Mouse (Mus musculus) hindbrain, embryonic 13.5 days (tissue): ENCODE measurements at regions not wholly inside any gene's neighbourhood (a gene's known extent, or its start where the extent isn't known, plus 50 kb on each side); places are given as distances from the start of the nearest gene placed in this dataset.

ENCODE experiments used
- ATAC-seq: fragments of 200-750 bp; cut with Nextera tagmentation; 2 replicates; pipeline ENCODE4 v1.8.0; 2017; ENCODE audit warnings: moderate TSS enrichment; ENCODE audit not compliant: low FRiP score
- H3K27ac ChIP-seq: fragments of 300-500 bp; sonication (generic); 2 replicates; pipeline ENCODE4 v1.5.1; 2015; ENCODE audit warnings: inconsistent platforms, mild to moderate bottlenecking, moderate library complexity
- H3K27me3 ChIP-seq: fragments of 300-500 bp; sonication (generic); 2 replicates; pipeline ENCODE4 v1.6.1; 2015; ENCODE audit warnings: mild to moderate bottlenecking, inconsistent platforms
- H3K36me3 ChIP-seq: fragments of 300-500 bp; sonication (generic); 2 replicates; pipeline ENCODE4 v1.6.1; 2015; ENCODE audit warnings: mild to moderate bottlenecking, inconsistent platforms
- H3K4me1 ChIP-seq: fragments of 300-500 bp; sonication (generic); replicated peaks from 2 replicates; pipeline ENCODE4 v1.6.1; 2015; ENCODE audit warnings: inconsistent platforms
- H3K4me2 ChIP-seq: fragments of 300-500 bp; sonication (generic); 2 replicates; pipeline ENCODE4 v1.6.1; 2015; ENCODE audit warnings: inconsistent platforms, mild to moderate bottlenecking, moderate library complexity
- H3K4me3 ChIP-seq: fragments of 300-500 bp; sonication (generic); 2 replicates; pipeline ENCODE4 v1.5.1; 2015; ENCODE audit warnings: mild to moderate bottlenecking, inconsistent platforms
- H3K9ac ChIP-seq: fragments of 300-500 bp; sonication (generic); 2 replicates; pipeline ENCODE4 v1.6.1; 2015; ENCODE audit warnings: mild to moderate bottlenecking, inconsistent platforms
- H3K9me3 ChIP-seq: fragments of 300-500 bp; sonication (generic); 2 replicates; pipeline ENCODE4 v1.6.1; 2016; ENCODE audit warnings: inconsistent platforms
- WGBS: fragments of 180-500 bp; shearing (Covaris S2); methylation state at CpG from one replicate; pipeline ENCODE4 v1.1.7; 2015; 5-methylcytosine and 5-hydroxymethylcytosine counted together

DNA sequence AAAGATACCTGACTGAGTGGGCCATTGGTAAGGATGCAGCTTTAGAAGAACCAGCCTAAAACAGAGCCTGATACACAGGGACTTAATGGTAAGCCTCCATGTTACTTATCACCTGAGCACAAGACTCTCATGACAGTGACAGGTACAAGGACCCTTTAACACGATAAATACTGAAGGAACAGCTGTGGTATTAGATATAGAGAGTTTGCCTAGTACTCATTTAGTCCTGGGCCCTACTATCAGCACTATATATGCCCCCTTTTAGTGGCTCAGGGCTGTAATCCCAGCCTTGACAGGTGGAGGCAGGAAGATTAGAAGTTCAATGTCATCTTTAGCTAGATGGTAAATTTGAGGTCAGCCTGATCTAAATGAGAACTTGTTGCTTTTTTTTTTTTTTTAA lies 148.0 kb upstream of the Jade1 start:
- peaks cover 13% of the 10 kb centered on the region for H3K4me1 ChIP-seq
- H3K27ac ChIP-seq = no peak overlapping the region
- H3K4me3 ChIP-seq = no peak overlapping the region
- H3K9ac ChIP-seq = no peak overlapping the region
- 0 out of 2 replicates have a peak, but pooled peaks cover 5% of the 10 kb centered on the region for H3K27me3 ChIP-seq
- ATAC-seq = no peak
- no peaks in the 10 kb centered on the region for H3K9me3 ChIP-seq
- no peak overlapping the region for H3K4me2 ChIP-seq
- WGBS = 86% methylated on average over 1 of the region's 1 CpGs
- H3K36me3 ChIP-seq = no peaks in the 10 kb centered on the region

DNA sequence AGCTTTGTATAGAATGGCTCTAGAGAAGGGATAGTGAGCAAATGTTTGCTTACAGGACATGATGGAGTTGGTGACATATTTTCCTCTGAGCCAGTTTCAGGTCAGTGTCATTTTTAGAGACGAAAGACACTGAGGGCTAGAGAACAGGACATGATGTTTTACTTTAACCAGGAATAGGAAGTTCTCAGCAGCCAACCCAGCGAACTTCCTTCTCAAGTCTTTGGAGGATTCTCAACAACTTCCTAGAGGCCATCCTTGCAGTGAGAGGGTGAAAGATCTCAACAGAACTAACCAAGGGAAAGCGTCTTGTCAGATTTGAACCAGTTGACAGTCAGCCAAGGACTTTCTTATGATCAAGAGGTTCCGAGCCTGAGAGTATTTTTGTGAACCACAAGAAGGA lies 153.7 kb upstream of the Jade1 start:
- WGBS = 89% methylated on average over 4 of the region's 4 CpGs
- Histone ChIP-seq H3K4me3 (no peak overlapping the region), H3K9ac (no peak overlapping the region), H3K4me2 (no peak overlapping the region), H3K36me3 (no peaks in the 10 kb centered on the region), H3K4me1 (no peaks in the 10 kb centered on the region), H3K9me3 (no peaks in the 10 kb centered on the region), H3K27me3 (no peaks in the 10 kb centered on the region), H3K27ac (no peak overlapping the region)
- ATAC-seq = no peak

DNA sequence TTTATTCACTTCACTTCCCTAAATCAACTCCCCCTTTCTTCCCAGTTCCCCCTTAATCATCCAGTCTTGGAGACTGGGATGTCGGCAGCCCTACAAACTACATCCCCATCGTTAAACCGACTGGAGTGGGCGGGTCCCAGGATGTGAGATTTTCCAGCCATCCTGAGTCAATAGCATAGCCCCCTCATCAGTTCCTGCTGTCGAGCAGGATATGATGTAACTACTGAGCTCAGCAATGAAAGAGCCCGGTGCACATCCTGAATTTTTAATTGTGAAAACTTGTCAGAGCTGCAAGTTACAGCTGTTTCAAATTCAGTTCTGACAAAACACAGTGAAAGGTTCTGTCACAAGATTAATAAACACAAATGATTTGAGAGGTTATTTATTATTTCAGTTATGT lies 165.7 kb upstream of the Jade1 start:
- Histone ChIP-seq H3K4me2 (no peak overlapping the region), H3K9ac (no peak overlapping the region), H3K4me1 (no peaks in the 10 kb centered on the region), H3K27ac (no peak overlapping the region), H3K4me3 (no peak overlapping the region), H3K9me3 (no peaks in the 10 kb centered on the region), H3K36me3 (no peaks in the 10 kb centered on the region), H3K27me3 (no peaks in the 10 kb centered on the region)
- WGBS = 78% methylated on average over 6 of the region's 6 CpGs
- ATAC-seq = no peak

DNA sequence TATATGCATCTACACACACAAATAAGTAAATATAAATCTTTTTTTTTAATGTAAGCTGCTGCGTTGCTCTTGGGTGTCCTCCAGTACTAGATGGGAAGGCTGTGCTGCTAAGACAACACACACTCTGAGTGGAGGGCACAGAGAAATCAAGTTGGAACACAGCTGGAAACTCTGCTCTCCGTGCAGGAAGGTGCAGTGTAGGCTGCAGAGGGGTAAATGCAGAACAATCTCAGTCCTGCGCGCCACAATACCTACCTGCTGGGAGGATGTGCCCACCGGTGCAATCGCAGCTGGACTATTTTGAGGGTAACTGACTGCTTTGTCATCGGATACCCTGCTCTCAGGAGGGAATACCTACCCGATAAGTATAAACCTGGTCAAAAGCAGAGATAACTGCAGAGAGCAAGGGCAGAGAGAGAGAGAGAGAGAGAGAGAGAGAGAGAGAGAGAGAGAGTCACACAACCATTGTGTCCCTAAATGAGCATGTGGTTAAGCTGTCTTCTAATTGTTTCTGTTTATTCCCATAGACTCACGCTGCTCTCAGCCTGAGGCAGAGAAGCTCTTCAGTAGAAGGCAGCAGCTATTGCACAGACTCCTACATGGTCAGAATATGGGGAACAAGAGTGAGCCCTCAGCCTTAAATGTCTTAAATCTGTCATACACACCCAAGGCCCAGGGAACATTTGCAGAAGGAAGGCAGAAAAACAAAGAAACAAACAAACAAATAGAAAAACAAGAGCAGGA lies 167.9 kb upstream of the Jade1 start:
- Histone ChIP-seq H3K4me3 (no peak overlapping the region), H3K4me1 (no peaks in the 10 kb centered on the region), H3K36me3 (no peaks in the 10 kb centered on the region), H3K4me2 (no peak overlapping the region), H3K9ac (no peak overlapping the region), H3K27ac (no peak overlapping the region), H3K27me3 (no peaks in the 10 kb centered on the region), H3K9me3 (no peaks in the 10 kb centered on the region)
- ATAC-seq = 0 out of 2 replicates have a peak, but pooled peaks have one; percentile 39
- whole genome bisulfite sequencing = 51% methylated on average over 9 of the region's 9 CpGs

DNA sequence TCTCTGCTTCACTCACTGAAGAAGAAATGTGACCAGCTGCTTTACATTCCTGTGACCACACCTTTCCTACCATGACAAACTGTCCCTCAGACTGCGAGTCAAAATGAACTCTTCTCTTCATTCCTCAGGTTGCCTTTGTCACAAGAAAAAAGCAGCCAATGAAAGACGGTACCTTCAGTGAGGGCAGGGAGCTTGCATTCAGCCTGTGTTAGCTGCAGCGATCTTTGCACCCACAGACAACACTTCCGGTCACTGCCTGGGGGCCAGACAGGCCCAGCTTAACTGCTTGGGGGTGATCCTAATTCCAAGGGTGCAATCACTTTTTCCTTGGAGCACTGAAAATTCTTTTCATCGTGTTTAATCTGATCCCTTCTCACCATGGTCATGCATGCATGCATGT lies 169.2 kb upstream of the Jade1 start:
- no peak for ATAC-seq
- H3K4me1 ChIP-seq = no peaks in the 10 kb centered on the region
- H3K36me3 ChIP-seq = no peaks in the 10 kb centered on the region
- no peak overlapping the region for H3K4me3 ChIP-seq
- H3K4me2 ChIP-seq = no peak overlapping the region
- no peaks in the 10 kb centered on the region for H3K9me3 ChIP-seq
- H3K9ac ChIP-seq = no peak overlapping the region
- no peak overlapping the region for H3K27ac ChIP-seq
- 68% methylated on average over 5 of the region's 5 CpGs for WGBS
- H3K27me3 ChIP-seq = no peaks in the 10 kb centered on the region

DNA sequence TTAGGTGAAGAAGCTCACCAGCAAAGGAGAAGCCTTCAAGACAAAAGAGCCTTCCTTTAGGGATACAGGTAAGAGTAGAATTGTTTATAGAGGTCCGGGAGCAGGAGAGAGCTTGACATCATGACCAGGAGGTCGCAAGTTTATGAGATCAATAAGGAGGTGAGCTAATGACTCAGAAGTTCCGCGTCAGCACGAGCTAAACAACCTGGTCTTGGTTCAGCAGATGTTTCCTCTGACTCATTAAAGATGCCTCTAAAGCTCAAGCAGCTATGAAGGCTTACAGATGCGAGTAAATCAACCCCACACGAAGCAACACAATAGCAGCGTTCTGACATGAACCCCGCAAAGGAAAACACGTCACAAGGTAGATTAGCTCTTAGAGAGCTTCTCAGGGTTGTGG lies 171.1 kb upstream of the Jade1 start:
- H3K9ac ChIP-seq = no peak overlapping the region
- 86% methylated on average over 10 of the region's 10 CpGs for whole genome bisulfite sequencing
- no peaks in the 10 kb centered on the region for H3K9me3 ChIP-seq
- no peak overlapping the region for H3K4me3 ChIP-seq
- H3K36me3 ChIP-seq = no peaks in the 10 kb centered on the region
- no peak overlapping the region for H3K27ac ChIP-seq
- no peak overlapping the region for H3K4me2 ChIP-seq
- no peaks in the 10 kb centered on the region for H3K27me3 ChIP-seq
- ATAC-seq = no peak
- H3K4me1 ChIP-seq = no peaks in the 10 kb centered on the region

DNA sequence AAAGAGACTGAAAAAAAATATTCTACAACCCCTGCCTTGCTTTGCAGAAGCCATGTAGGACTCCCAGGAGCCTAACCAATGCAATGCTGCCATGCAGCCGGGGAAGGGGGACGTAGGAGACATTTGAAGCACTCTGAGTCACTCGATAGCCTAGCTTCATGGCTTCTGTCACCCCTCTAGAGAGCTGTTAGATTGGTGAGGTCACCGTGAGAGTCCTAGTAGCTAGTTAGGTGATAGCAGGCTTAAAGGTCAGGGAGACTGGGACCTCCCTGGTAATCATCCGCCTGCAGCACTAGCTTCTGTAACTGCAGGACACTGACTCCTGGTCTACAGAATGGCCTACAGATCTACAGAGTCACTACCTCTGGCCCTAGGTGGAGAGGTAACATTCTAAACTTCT lies 177.0 kb upstream of the Jade1 start:
- WGBS = 76% methylated on average over 5 of the region's 5 CpGs
- H3K4me2 ChIP-seq = no peak overlapping the region

DNA sequence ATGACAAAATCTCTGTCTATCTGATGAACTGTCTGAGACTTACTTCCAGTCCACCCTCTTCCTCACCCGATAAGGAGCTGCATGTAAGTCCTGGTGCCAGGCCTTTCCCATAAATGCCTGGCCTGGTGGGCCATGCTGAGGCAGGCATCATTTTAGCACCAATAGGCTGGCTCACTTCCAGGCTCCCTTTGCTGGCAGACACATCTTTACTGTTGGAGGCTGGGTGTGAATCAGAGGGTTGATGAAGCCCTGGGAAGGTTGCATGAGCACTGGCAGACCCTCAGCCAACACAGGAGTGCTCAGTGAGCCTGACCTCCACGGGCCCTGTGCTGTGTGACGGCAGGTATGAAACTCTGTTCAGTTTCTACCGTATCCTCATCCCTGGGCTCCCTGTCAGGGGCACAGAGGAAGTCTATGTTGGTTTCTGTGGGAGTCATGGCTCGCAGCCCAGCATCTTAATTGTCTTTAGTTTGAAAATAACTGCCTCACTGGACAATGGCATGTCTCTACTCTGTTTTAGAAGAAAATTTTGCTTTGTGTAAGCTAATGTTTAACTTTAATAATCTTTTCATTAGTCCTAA lies 177.6 kb upstream of the Jade1 start:
- peaks cover 36% of the 10 kb centered on the region for H3K4me1 ChIP-seq
- ATAC-seq = no peak
- WGBS = 60% methylated on average over 5 of the region's 5 CpGs
- peak overlapping the region; percentile 19; the same call in 1 of the 2 replicates for H3K27ac ChIP-seq
- no peak overlapping the region for H3K4me2 ChIP-seq
- no peak overlapping the region for H3K4me3 ChIP-seq
- H3K9me3 ChIP-seq = no peaks in the 10 kb centered on the region
- no peaks in the 10 kb centered on the region for H3K27me3 ChIP-seq
- no peaks in the 10 kb centered on the region for H3K36me3 ChIP-seq
- no peak overlapping the region for H3K9ac ChIP-seq

More for the DNA sequence above, 177.0 kb upstream of the Jade1 start:
- H3K27ac ChIP-seq = no peak overlapping the region
- no peak overlapping the region for H3K4me3 ChIP-seq
- ATAC-seq = 0 out of 2 replicates have a peak, but pooled peaks have one; percentile 4
- no peaks in the 10 kb centered on the region for H3K27me3 ChIP-seq
- H3K9me3 ChIP-seq = no peaks in the 10 kb centered on the region
- no peak overlapping the region for H3K9ac ChIP-seq
- H3K36me3 ChIP-seq = no peaks in the 10 kb centered on the region
- peaks cover 31% of the 10 kb centered on the region for H3K4me1 ChIP-seq

DNA sequence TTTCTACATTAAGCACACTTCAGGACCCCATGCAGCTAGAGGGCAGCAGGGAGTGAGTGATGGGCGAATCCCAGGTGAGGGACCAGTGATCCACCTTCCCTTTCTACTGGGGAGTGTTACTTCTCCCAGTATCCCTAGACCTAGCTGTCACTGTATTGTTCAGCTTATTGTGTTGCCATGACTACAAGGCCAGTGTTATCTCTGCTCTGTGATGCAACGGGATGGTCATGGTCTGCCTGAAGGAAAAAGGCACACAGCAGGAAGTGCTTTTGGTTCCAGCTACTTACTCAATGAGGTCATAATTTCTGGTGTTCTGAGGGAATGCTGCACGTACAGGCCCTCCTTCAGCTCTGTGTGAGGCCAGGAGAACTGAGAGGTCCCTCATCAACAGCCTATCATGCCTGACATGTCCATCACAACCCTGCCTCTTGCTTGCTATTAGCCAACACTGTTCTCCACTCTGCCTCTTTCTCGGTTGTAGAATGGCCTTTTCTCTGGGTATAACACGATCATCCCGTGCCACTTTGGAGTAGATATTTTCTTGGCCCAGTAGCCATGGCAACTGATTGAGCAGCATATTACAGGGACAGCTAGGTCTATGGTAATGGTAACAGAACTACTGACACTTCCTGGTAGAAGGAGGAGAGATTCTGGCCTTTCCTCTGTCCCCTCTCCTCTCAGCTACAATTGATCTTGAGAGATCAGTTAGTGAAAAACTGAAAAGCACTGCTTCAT lies 178.5 kb upstream of the Jade1 start:
- peak; percentile 77 for ATAC-seq
- 28% methylated on average over 6 of the region's 6 CpGs for WGBS

DNA sequence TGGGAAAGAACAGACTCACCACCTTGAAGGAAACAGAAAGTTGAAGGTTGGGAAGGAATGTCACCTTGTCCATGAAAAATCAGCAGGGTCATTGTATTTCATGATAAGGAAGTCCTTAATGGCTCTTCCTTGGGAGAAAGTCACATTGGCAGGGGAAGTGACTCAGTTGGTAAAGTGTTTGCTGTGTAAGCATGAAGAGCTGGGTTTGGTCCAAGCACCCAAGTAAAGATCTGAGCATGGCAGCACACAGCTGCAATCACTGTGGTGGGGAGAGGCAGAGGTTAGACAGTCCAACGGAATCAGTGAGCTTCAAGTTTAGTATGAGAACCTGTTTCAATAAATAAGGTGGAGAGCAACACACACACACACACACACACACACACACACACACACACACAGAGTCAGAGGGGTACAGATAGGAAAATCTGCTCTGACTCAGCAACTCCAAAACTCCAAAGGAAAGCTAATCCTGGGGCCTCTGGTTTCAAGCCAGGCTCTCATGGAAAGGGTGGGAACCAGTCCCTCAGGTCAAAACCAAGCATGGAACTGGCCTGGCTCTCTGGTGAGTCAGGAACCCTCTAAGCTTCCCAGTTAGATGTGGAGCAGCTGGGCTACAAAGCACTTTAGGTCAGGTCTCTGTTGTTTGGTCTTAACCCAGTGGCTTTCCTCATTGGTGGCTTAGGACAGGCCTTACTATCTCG lies 180.2 kb upstream of the Jade1 start:
- Histone ChIP-seq H3K27me3 (no peaks in the 10 kb centered on the region), H3K4me2 (no peak overlapping the region), H3K9me3 (no peaks in the 10 kb centered on the region), H3K9ac (no peak overlapping the region), H3K36me3 (no peaks in the 10 kb centered on the region), H3K4me3 (no peak overlapping the region), H3K4me1 (peaks cover 36% of the 10 kb centered on the region), H3K27ac (no peak overlapping the region)
- 94% methylated on average over 2 of the region's 2 CpGs for WGBS
- no peak for ATAC-seq

More for the DNA sequence above, 178.5 kb upstream of the Jade1 start:
- Histone ChIP-seq H3K4me1 (peaks cover 36% of the 10 kb centered on the region), H3K36me3 (no peaks in the 10 kb centered on the region), H3K27me3 (no peaks in the 10 kb centered on the region), H3K9ac (no peak overlapping the region), H3K27ac (no peak overlapping the region), H3K4me2 (no peak overlapping the region), H3K4me3 (no peak overlapping the region), H3K9me3 (no peaks in the 10 kb centered on the region)

DNA sequence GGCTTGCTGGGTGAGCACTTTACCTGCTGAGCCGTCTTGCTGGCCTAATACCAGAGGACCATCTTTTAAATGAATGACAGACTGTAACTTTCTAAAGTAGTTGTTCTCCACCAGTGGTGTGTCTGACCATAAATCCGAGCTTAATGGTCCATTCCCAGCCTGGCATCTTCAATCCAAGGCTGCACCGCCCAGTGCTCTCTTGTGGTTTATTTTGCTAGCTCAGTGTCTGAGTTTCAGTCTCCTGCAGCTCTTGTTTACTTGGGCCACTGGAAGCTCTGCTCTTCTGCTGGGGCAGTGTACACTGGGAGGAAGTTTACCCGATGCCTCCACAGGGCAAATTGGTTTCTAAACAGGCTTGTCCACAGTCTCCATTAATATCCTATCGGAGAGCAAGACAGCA lies 182.3 kb upstream of the Jade1 start:
- H3K27ac ChIP-seq = no peak overlapping the region
- H3K4me2 ChIP-seq = no peak overlapping the region
- no peak overlapping the region for H3K9ac ChIP-seq
- H3K36me3 ChIP-seq = no peaks in the 10 kb centered on the region
- WGBS = 66% methylated on average over 5 of the region's 5 CpGs
- no peaks in the 10 kb centered on the region for H3K9me3 ChIP-seq
- H3K4me1 ChIP-seq = peaks cover 30% of the 10 kb centered on the region
- ATAC-seq = no peak
- no peak overlapping the region for H3K4me3 ChIP-seq
- no peaks in the 10 kb centered on the region for H3K27me3 ChIP-seq

DNA sequence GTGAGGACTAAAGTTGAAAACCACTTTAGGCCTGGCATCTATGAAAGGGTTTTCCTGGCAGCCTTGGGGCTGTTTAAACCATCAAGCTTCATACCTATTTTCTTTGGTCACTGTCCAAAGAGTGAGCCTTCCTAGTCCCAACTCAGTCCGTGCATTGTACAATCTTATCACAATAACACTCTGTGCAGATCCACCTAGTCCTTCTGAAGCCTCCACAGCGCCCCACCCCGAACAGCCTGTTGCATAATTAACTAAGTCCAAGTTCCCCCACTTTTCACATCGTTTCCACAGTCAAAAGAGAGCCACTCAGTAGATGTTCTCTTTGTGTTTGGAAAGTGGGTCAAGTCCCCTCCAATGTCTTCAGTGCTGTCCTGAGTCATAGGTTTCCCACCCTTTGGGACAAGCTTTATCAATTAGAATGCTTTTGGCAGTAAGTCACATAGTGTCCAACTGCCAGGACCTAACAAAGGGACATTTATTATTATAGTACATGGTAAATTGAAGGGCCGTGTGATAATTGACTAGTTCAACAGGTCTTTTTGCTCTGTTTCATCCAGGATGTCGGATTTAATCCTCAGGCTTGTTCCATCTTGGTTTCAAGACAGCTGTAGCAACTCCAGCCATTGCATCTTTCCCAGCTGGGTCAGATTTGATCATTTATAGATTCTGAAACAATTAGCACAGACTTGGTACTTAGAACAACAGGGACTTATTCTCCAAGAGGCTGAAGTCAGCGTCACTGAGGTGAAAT lies 187.0 kb upstream of the Jade1 start:
- Histone ChIP-seq H3K4me1 (peaks cover 5% of the 10 kb centered on the region; the same call in 1 of the 2 replicates), H3K27ac (no peak overlapping the region), H3K4me2 (no peak overlapping the region), H3K9me3 (no peaks in the 10 kb centered on the region), H3K9ac (no peak overlapping the region), H3K27me3 (no peaks in the 10 kb centered on the region), H3K4me3 (no peak overlapping the region), H3K36me3 (no peaks in the 10 kb centered on the region)
- ATAC-seq = no peak
- WGBS = 81% methylated on average over 7 of the region's 7 CpGs
